Mouse (Mus musculus): ENCODE measurements around the gene Oprm1.

Oprm1 gene

GRCm38 (mm10) chr10:7047288-7047918 is 289.1 kb downstream of the Oprm1 start:
- no peak for DNase-seq (ENCODE audit: low spot score)

GRCm38 (mm10) chr10:7047919-7048291 is 289.6 kb downstream of the Oprm1 start:
- no peak for DNase-seq (ENCODE audit: low spot score)

GRCm38 (mm10) chr10:7049901-7050300 is 291.6 kb downstream of the Oprm1 start:
- no peak for DNase-seq (ENCODE audit: low spot score)

DNA sequence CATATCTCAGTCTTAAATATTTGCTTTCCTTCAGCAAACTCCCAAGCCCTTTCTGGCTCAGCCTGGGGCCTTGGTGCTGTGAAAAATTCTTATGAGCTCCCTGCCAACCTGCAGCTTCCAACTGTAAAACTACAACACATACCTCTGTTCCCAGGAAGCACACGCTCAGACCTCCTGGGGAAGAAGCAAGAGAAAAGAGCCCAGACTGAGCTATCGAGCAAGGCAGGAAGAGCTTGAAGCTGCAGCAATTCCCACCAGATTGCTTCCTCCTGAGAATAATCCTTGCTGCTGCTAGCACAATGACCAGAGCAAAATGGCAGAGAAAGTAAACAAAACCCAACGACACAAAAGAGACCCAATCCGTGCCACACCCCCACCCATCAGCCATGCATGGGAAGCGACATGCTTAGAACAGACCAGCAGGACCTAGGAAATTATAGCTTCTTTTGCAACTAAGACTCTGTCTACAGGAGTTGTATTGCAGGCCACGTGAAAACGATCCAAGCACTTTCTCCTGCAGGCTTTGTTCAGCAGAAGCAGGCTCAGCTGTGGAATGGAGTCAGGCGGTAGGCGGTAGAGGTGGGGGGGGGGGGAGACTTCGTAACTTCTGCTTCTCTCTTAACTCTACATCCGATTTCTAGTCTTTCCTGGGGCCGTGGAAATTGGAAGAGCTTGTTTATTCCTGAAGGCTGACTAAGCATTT is 294.2 kb downstream of the Oprm1 start, which contains the start of gene Ipcef1:
TSS of gene Ipcef1 (minus strand) at position 164 of the 703 bp plus-strand sequence.
- DNase-seq (ENCODE audit: low spot score), result no peak

DNA sequence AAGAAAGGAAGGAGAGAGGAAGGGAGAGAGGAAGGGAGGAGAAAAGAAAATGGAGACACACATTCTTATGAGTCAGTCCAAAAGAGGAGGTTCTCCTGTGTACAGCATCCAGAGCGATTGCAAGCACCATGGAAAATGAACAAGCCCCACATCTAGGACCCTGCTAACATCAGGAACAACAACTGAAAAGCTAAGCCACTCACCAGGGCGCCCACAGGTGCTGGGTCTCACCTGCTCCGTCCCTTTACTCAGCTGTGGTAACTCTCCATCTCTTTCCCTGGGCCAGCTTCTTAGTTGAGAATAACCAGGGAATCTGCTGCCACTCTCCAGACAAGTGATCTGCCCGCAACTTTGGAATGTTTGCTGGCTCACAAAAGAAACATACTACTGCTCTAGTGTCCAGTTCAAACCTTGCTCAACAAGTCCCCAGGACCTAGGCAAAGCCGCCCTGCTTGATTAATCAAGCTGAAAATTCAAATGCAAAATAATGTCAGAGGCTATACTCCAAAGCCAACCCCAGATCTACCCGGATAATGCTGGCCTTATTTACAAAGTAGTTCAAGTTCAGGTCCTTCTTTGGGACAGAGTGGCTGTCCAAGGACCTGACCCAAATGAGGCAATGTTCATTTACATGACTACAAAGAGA is 296.4 kb downstream of the Oprm1 start:
- DNase-seq (ENCODE audit: low spot score), result no peak

GRCm38 (mm10) chr10:7057546-7057945 is 299.2 kb downstream of the Oprm1 start:
- DNase-seq (ENCODE audit: low spot score), result no peak

DNA sequence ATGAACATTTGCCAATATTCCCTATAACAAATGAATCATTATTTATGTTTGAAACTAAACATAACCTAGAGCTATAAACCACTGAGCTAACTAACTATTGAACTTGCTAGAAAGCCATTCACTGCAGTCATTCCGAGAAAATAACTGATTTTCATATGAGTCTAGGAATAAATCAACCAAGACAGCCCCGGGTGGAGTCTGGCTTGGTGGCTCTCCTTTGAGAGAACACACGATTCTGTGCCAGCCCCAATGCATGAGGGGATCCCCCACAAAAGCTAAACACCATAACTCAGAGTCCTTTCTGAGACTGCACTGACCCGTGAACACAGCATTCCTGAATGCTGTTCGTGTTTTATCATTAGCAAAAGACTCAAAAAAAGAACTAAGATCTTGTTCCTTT is 302.0 kb downstream of the Oprm1 start:
- no peak for DNase-seq (ENCODE audit: low spot score)

DNA sequence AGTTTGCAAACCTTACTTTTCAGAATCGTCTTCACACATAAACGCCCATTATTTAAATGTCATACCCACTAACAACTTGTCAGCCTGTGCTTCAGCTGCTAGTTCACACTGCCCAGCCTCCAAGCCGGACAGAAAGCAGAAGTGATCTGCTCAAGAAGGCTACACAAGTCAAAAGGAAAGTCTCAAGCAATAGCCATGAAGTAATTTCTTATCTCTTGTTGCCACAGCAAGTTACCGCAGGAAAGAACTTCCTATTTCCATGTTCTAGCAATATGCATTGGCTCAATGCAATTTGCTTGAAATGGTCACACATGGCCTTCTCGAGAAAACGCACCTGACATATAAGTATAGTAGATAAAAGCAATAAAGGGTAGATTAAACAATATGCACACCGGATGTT is 304.7 kb downstream of the Oprm1 start:
- DNase-seq (ENCODE audit: low spot score), result no peak

- DNase-seq (ENCODE audit: low spot score), result no peak
Measured at GRCm38 (mm10) chr10:7063752-7064457, 305.6 kb downstream of the Oprm1 start.

DNA sequence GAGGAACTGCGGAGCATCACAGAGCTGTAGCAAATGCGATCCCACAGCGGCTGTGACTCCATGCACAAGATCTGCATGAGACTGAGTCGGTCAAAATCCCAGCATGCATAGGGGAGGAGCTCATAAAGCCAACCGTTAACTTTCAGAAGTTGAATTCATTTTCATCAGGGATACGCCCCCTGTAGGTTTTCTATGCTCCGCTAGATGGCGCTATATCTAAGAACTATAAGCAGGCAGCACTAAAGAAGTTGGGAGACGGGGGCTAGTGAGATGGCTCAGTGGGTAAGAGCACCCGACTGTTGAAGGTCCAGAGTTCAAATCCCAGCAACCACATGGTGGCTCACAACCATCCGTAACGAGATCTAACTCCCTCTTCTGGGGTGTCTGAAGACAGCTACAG is 310.3 kb downstream of the Oprm1 start:
- peak; percentile 26 for DNase-seq (ENCODE audit: low spot score)

DNA sequence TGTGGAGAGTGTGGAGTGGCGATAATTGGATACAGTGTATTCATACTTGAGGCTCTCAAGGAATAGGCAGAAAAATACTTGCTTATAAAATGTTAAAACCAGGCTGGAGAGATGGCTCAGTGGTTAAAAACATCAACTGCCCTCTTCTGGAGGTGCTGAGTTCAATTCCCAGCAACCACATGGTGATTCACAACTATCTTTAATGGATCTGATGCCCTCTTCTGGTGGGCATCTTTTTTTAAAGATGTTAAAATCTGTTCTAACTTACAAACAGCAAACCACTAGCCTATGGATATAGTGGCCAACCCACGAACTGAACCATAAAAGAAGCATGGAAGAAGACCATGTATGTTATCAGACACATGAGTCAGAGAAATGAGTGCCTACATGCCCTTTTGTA is 310.8 kb downstream of the Oprm1 start:
- DNase-seq (ENCODE audit: low spot score), result no peak

- no peak for DNase-seq (ENCODE audit: low spot score)
Measured at GRCm38 (mm10) chr10:7070100-7070835, 312.0 kb downstream of the Oprm1 start.

DNA sequence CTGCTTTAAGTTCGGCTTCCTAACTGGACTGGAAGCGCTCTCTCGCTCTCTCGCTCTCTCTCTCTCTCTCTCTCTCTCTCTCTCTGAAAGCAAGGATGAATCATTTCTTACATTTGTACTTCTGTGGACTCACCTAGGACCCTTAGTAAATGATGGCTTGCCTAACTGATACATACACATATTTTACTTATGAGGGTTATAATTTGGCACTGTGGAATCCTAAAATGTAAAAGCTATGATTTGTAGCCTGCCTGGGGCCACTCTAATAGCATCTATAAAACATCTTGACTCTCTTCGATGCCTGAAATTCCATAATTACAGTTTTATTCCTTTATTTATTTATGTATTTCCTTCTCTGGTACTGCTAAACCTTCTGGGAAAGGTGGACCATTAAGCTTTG is 312.6 kb downstream of the Oprm1 start:
- DNase-seq (ENCODE audit: low spot score), result no peak

DNA sequence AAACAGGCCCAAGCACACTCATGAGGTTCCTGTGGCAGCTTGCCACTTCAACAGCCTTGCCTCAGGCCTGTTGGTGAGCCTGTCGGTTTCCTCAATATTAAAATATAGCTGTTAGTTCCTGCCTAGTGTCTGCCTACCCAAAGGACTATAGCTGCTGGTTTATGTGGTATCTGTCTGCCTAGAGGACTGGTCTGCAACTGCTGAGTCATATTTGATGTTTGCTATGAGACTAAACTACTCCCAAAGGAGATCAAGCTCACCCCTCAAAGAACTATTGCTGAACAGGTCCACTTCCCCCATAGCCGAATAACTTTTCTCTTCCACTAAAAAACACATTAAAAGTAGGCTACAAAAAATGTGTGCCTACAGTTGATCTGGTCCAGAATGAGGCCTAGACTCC is 315.9 kb downstream of the Oprm1 start:
- no peak for DNase-seq (ENCODE audit: low spot score)

GRCm38 (mm10) chr10:7075661-7076060 is 317.4 kb downstream of the Oprm1 start:
- DNase-seq (ENCODE audit: low spot score), result no peak

GRCm38 (mm10) chr10:7076201-7076600 is 317.9 kb downstream of the Oprm1 start:
- peak; percentile 77 for DNase-seq (ENCODE audit: low spot score)

- no peak for DNase-seq (ENCODE audit: low spot score)
Measured at GRCm38 (mm10) chr10:7076662-7077211, 318.4 kb downstream of the Oprm1 start.

- no peak for DNase-seq (ENCODE audit: low spot score)
Measured at GRCm38 (mm10) chr10:7077389-7077808, 319.1 kb downstream of the Oprm1 start.

DNA sequence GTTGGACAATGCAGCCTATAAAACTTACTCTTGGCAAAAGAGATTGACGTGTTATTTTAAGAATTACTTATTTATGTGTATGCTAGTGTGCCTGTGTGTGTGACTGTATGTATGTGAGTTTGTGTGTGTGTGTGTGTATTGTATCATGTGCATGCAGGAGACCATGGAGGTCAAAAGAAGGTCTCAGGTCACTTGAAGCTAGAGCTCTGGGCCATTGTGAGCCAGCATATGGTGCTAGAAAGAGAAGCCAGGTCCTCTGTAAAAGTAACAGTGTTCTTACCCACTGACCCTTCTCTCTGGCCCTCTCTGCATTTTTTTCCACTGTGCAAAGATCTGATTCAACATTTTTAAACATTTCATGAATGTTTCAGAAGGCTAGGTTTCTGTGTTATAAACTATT is 319.7 kb downstream of the Oprm1 start:
- DNase-seq (ENCODE audit: low spot score), result no peak

Data from retina, embryonic 14.5 days (tissue).